Mouse (Mus musculus) Muller cell, postnatal 12 days (primary cell): Measurements from ENCODE around the gene Gmppa.
A peak's percentile ranks its signal among the peaks of the same experiment; 100 is the strongest.

Experiments
- DNase-seq: peaks from one replicate; pipeline ENCODE4 v3.0.0-alpha.2; 2015; ENCODE audit errors: inconsistent ontology term

Gmppa gene

GRCm38 (mm10) chr1:75435475-75436328 lies at the start of gene Gmppa:
Gmppa (plus strand) TSS chr1:75435930.
- peak; percentile 78 for DNase-seq

GRCm38 (mm10) chr1:75386149-75386548 lies 49.6 kb upstream of the Gmppa start:
- DNase-seq: no peak

- no peak for DNase-seq
These were observed 48.2 kb upstream of the Gmppa start for GRCm38 (mm10) chr1:75387469-75387928.

GRCm38 (mm10) chr1:75387929-75388897 lies 47.5 kb upstream of the Gmppa start:
- DNase-seq: no peak

GRCm38 (mm10) chr1:75388898-75389515 lies 46.7 kb upstream of the Gmppa start:
- no peak for DNase-seq

GRCm38 (mm10) chr1:75393139-75393538 lies 42.6 kb upstream of the Gmppa start:
- DNase-seq: peak; percentile 85

- no peak for DNase-seq
These were observed 41.9 kb upstream of the Gmppa start for GRCm38 (mm10) chr1:75393846-75394245.

- DNase-seq: peak; percentile 85
These were observed 36.8 kb upstream of the Gmppa start for GRCm38 (mm10) chr1:75398761-75399402.

- peak; percentile 94 for DNase-seq
These were observed 35.8 kb upstream of the Gmppa start for GRCm38 (mm10) chr1:75399755-75400492.

- no peak for DNase-seq
These were observed 35.1 kb upstream of the Gmppa start for GRCm38 (mm10) chr1:75400493-75401115.

- DNase-seq: no peak
These were observed 30.2 kb upstream of the Gmppa start for GRCm38 (mm10) chr1:75405547-75405946.

GRCm38 (mm10) chr1:75406173-75406572 lies 29.6 kb upstream of the Gmppa start:
- DNase-seq: no peak

GRCm38 (mm10) chr1:75407056-75407455 lies 28.7 kb upstream of the Gmppa start:
- no peak for DNase-seq

GRCm38 (mm10) chr1:75408210-75408609 lies 27.5 kb upstream of the Gmppa start:
- no peak for DNase-seq

- no peak for DNase-seq
These were observed 25.8 kb upstream of the Gmppa start for GRCm38 (mm10) chr1:75409950-75410349.

- no peak for DNase-seq
These were observed 23.5 kb upstream of the Gmppa start for GRCm38 (mm10) chr1:75412196-75412595.

- DNase-seq: no peak
These were observed 22.0 kb upstream of the Gmppa start for GRCm38 (mm10) chr1:75413749-75414148.

GRCm38 (mm10) chr1:75421794-75422193 lies 13.9 kb upstream of the Gmppa start:
- DNase-seq: no peak

GRCm38 (mm10) chr1:75422216-75422822 lies 13.4 kb upstream of the Gmppa start:
- DNase-seq: no peak
